Mouse (Mus musculus) CH12F3 (cell line): Measurements from ENCODE around the gene Calm4.
"Not testable (repeated sequence)": the region's sequence is repeated elsewhere in the genome, so short reads cannot be mapped to it uniquely, and the experiment has no call there.

Experiments
- in situ Hi-C: fragments of 300-500 bp; cut with MboI; formaldehyde crosslinking; loops from 2 replicates; pipeline ENCODE4 v1.14.3; 2020; ENCODE audit warnings: low sequenced_read_pairs

Calm4 gene

DNA sequence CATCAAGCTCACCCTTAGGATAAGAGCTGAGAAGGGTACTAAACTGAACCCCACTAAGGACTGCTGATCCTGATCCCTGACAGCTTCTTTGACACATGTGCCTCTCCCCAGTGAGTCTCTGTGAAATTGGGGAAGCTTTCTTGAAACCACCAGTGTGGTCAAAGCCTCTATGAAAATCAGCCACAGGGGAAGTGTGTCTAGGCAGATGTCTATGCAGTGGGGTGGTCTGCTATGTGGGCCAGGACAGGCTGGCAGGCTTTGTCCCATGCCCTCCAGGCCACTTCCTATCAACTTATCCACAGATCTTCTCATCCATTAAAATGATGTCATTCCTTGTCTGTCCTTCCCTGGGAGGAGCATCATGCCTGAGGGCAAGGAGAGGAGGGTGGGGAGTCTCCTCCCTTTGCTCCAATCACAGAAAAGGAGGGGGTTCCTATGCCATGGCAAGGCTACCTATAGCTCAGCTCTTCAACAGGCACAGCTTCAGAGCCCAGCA lies at the start of gene Calm4:
Calm4 (plus strand) TSS at position 446 of the 496 bp plus-strand sequence.
- in situ Hi-C loops: not testable (repeated sequence)

DNA sequence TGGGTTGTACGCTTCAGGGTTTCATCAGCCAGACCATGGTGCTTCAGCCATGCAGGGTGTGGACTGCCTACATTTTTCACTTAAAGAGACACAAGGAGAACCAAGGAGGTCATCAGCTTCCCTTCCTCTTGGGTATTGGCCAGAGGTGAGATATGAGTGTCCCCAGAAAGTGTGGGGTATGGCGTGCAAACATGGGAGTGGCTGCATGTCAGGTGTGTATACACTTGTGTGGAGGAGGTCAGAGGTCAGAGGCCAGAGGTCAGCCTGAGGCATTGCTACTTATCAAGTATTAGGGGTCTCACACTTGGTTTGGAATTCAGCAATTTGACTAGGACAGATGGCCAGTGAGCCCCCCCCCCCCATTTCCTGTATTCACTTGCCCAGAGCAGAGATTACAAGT lies 49.0 kb upstream of the Calm4 start:
- in situ Hi-C loops: no loop called here

DNA sequence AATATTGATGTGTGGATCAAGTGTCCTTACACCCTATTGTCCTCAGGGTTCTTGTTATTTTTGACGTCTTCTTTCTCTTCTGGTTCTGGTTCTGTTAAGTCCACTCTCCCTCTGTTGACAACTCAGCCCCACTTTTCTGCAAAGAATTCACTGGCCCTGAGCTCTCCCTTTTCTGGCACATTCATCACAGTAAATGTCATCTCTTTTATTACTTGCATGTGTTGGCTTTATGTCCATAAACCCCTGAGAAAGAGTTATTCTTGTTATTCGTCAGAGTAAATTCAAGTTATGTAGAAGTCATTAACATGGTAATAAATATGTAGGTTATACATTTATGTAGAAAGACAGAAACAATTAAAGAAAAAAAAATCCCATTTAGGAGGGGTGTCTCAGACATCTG lies 48.0 kb upstream of the Calm4 start:
- in situ Hi-C loops: no loop called here

DNA sequence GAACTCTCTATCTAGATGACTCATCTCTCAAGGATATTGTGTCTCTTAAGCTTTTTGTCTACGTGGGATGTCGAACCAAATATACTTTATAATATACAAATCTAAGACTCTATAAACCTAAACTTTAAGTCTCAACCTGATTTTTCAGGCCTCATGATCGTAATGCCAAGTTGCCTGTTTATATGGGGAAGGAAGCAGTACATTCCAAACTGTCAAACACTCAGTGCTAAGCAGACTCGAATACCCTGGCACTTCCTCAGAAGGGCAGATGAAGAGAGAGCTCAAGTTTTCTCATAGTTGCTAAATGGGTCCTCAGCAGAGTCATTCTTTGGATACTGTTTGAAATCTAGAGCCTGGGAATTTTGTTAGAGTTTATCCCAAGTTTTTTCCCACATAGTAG lies 40.9 kb upstream of the Calm4 start:
- in situ Hi-C loops: no loop called here

DNA sequence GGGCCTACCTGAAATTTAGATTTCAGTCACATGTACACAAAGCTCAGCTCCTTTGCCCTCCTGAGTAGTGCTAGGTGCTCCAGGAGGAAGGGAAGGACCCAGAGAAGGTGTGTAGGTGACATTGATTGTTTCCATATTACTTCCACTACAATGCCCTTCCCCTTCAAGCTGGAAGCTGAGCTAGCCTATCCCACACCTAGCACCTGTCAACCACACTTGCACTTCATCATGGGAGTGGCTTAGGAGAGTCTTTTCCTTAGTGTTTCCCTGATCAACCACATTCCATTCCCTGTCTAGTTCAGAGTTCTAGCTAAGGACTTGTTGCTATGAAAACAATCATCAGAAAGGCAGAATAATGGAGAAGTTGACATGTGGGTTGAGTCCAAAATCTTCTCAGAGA lies 38.8 kb upstream of the Calm4 start:
- in situ Hi-C loops: no loop called here

DNA sequence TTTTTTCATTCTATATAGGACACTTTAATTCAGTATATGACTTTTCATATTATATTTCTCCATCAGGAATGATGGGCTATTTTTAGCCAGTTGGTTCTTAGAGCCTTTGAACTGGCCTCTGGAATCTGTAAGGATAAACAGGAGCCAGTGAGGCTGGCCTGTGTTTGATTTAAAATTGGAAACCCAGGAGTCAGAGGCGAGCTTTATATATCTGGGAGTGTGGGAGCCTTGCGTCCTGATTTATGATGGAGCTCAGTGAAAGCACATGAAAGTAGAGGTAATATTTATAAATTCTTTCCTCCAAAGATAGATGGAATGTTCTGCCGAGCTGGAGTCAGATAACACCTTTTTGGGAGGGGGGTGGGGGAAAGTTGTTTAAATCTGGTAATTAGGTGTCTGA lies 38.2 kb upstream of the Calm4 start:
- in situ Hi-C loops: no loop called here

DNA sequence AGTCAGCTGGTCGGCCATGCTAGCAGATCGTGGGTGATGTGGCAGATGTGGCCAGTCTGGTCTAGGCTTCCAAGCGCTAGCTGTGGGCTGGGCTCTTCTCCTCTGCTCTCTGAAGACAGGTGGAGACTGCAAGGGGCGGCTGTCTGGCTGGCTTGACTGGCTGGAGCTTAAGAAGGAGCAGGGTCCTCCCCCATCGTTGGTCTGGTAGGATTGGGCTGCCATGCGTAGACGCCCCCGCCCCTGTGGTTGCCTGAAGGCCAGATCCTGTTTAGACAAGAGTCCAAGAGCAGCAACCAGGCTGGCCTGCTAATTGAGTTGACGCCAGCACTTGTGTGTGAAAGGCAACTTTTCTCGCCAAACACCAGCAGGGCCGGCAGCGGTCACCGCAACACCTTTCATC lies 33.4 kb upstream of the Calm4 start, which contains the start of gene Calml3:
Calml3 (minus strand) TSS at position 131 of the 400 bp plus-strand sequence.
- in situ Hi-C loops: no loop called here

DNA sequence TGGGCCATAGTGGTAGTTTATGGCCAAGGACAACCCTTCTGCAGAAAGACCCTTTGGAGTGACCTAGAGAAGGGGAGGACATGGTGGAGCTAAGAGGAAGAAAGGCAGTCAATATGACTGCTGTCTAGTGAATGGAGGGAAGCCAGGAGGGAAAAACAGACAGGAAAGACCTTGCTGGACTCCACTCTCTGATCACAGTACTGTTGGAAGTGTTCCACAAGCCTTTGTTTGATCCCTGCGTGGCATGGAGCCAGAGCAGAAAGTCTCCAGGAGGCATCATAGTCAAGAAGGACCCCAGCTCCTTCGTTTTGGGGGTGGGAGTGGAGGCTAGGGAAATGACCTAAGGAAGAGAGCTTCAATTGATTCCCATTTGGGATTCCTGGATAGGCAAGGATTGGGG lies 32.4 kb upstream of the Calm4 start:
- in situ Hi-C loops: no loop called here

DNA sequence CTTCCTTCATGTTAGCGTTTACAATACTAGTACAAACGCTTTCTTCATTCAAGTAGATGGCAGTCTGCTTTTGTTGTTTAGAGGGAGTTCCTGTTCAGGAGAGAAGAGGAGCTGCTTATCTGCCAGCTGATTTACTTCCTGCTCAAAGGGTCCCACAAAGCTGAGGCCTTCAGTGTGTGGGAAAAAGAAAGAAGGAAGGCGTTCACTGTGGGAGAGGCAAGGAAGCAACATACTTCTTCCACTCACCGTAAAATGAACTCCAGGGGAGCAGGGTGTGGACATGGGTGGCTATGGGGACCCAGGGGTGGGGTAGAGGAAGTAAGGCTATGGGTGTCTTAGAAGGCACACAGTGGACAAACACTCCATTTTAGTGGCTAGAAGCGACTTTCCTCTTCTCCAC lies 31.9 kb upstream of the Calm4 start:
- in situ Hi-C loops: no loop called here

DNA sequence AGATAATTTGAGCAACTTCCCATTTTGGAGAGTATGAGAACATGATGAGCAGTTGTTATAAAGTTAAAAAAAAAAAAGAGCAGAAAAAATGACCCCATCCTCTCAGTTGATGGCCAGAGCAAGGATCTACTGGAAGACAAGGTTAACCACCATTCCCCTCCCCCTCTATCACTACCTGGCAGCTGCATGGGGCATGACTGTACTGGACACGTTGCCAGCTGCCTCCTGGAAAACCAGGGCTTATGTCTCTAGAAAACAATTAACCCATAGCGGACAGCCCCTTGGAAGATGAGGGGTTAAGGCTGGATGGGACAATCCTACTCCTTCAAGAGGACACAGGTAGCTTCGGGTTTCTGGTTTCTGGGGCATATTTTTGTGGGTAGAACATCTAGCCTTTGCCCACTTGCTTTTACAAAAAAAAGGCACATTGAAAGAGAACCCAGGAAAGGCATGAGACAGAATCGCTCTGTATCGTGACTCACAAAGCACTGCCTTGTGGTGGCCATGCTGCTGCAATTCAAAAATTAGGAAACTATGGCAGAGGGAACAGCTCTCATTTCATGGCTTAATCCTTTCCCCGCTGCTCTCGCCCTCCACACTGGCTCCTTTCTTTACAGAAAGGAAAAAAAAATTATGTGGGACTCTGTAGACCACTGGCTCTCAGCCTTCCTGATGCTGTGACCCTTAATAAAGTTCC lies 30.3 kb upstream of the Calm4 start:
- in situ Hi-C loops: no loop called here

DNA sequence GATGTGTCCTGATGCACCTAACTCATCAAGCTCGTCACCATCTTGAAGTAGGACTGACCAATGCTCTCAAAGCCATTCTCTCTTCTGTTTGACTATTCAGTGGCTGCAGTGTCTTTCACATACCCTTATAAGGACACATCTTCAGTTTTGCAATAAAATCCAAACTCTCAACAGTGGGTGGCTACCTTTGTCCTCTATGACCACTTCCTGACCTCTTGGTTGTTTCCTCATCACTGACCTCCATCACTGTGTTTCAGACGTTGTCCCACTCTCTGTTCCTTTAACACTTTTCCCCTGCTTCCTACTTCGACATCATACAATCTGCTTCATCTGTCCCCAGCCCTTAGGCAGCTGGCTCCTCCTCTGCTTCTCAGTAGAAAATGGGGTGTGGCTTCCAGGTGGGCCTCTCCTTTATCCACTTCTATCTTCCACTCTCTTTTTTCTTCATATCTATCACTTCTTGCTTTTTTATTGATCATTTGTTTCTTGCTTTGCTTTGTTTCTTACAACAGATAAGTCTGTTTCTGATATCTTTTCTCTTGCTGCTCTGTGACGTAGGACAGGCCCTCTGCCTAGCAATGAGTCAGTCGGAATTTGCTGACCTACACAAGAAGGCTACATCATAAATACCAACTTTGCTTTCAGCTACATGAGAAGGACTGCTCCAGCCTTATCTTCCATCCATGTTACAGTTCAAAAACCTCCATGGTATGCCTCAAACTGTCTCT lies 19.4 kb upstream of the Calm4 start:
- in situ Hi-C loops: no loop called here

DNA sequence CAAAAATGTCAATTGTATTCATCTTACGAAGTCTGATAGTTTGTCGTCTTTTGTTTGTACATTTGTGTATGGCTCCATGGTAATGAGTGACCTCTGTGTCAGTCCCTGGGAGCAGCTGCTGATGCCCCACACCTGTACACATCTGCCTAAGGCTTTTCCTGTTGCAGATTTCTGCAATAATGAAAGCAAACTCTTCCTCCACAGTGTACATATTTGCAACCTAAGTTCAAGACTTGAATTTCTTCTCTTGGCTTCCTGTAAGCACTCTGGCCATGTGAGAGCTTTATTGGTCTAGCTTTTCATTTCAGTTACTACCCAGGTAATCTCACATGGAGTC lies 18.8 kb upstream of the Calm4 start:
- in situ Hi-C loops: no loop called here

DNA sequence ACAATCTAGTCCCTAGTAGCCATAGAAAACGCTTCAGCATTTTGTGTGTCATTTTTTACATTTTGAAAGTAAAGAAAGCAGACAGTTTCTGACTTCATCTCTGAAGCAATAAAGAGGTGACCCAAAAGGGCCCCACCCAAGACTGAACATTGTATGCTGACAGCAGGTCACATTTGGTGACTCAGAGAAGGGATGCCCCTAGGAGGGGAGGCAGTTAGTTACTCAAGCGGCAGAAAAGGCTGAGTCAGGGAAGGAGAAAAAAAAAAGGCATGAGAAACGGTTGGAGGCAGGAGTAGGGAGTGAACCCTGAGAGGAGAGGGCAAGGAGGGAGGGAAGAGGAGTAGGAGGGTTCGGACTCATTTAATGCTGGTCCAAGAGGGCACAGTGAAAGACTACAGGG lies 15.5 kb upstream of the Calm4 start:
- in situ Hi-C loops: no loop called here

DNA sequence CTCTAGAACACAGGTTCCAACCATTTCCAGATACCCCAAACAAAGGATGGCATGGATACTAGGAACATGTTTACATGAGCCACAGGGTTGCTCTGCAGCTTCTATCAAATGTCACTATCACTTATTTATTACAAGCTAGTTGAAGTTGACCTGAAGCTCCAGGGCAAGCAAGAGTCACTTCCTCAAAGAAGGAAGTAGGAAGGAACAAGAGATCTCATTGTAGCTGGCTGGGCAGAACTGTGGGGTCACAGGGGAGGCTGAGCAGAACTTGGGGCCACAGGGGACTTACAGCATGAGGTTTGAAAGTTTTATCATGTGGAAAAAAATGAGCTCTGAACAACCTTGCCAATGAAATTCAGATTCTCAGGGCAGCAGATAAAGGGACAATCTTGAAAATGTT lies 11.8 kb upstream of the Calm4 start:
- in situ Hi-C loops: no loop called here

DNA sequence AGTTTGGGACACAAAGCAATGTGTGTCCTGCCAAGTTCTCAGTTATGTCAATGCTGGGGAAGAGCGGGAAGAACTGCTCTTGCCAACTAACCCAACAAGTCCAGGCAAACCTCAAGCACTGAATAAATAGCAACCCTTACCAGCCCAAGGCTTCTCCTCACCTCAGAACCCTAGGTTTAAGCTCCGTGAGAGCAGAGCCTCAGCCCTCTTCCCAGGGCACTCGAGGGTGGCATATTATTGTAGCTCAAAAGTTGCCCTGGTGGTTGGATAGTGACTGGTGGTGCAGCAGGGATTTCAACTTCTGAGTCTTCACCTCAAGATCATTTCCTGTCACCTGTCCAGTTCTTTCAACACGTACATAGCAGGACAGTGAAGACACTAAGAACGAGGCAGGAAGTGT lies 6.0 kb upstream of the Calm4 start:
- in situ Hi-C loops: no loop called here

DNA sequence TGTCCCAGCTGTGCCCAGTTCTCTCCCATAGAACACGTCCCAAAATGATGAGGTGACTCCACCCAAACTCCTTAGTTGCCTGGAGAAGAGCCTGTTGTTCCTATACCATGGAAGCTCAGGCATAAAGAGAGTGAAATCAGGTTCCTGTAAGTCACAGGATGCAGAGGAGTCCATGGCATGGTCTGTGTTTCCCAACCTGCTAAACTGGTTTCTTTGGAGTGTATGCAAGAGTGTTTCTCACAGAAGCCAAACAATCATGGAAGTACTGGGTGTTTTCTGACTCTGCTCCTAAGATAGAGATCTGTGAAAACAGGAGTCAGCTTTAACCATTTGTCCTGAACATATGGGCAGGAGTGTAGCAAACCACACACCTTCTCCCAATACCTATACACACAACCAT lies 5.6 kb upstream of the Calm4 start:
- in situ Hi-C loops: no loop called here

DNA sequence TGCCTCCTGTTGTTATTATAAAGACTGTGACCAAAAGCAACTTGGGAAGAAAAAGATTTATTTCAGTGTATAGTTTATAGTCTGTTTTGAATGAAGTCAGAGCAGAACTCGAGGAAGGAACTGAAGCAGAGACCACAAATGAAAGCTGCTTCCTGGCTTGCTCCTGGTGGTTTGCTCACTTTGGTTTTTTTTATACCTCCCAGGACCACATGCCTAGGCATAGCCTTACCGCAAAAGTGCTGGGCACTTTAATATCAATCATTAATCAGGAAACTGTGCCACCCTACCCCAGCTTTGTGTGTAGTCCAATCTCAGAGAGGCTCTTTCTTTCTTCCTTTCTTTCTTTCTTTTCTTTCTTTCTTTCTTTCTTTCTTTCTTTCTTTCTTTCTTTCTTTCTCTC lies 5.1 kb upstream of the Calm4 start:
- in situ Hi-C loops: no loop called here

DNA sequence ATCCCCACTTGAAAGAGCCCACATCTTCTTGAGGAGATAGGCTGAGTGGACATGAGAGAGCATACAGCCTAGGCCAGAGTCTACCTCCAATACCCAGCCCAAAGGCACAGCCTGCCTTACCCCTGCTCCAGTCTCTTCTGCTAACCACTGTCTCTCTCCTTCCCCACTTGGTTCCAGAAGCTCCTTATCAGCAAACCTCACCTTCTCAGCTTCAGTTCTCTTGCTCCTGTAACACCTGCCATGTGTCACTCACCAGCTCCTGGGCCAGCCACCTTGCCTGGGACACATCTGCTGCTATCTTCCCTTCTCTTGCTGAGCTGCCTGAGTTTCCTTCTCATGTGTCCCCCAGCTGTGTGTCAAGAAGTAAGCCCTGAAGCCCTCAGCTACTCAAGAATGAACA lies 3.9 kb upstream of the Calm4 start:
- in situ Hi-C loops: not testable (repeated sequence)

DNA sequence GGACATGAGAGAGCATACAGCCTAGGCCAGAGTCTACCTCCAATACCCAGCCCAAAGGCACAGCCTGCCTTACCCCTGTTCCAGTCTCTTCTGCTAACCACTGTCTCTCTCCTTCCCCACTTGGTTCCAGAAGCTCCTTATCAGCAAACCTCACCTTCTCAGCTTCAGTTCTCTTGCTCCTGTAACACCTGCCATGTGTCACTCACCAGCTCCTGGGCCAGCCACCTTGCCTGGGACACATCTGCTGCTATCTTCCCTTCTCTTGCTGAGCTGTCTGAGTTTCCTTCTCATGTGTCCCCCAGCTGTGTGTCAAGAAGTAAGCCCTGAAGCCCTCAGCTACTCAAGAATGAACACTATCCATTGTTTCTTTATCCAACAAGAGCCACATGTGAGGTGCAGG lies 3.1 kb downstream of the Calm4 start:
- in situ Hi-C loops: not testable (repeated sequence)

DNA sequence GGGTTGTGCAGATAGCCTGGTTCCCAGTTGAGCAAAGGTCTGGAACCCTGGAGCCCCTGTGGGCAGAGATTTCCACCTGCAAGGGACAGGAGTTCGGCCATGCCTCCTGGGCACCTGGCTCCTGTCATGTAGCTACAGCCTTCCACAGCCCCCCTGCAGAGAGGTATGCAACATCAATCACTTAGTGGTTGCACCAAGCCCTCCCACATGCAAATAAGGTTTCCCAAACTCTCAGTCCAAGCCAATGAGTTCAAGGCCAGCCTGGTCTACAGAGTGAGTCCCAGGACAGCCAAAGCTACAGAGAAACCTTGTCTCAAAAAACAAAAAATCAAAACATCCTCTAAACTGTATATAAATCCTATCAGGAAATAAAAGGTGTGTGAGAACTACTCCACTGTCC lies 12.8 kb downstream of the Calm4 start:
- in situ Hi-C loops: no loop called here

DNA sequence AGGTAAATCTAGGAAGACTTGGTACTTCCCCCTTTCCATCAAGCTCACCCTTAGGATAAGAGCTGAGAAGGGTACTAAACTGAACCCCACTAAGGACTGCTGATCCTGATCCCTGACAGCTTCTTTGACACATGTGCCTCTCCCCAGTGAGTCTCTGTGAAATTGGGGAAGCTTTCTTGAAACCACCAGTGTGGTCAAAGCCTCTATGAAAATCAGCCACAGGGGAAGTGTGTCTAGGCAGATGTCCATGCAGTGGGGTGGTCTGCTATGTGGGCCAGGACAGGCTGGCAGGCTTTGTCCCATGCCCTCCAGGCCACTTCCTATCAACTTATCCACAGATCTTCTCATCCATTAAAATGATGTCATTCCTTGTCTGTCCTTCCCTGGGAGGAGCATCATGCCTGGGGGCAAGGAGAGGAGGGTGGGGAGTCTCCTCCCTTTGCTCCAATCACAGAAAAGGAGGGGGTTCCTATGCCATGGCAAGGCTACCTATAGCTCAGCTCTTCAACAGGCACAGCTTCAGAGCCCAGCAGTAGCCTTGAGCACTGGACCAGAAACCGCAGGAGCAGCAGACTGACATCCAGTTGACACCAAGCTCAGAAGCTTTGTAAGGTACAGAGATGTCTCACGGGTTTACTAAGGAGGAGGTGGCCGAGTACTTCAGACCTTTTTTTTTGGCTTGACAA lies 16.2 kb downstream of the Calm4 start, which contains the start of gene Calm5:
Calm5 (plus strand) TSS at position 526 of the 686 bp plus-strand sequence.
- in situ Hi-C loops: not testable (repeated sequence)

DNA sequence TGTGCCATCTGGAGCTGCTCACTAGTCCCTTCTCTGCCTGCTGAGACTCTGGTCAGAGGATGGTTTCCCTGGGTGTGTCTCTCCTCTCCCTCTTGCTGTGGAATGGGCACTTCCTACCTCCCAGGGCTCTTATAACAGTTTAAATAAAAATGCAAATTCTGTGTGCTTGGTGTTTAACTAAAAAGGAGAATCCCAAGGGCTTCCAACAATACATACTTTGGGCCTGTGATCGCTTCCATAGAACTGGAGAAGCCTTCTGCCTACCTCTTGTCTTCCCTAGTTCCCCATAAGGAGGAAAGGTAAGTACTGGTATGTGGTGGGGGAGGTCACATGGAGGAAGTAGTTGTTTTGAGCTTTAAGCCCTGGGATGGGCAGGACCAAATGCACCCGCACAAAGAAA lies 17.3 kb downstream of the Calm4 start:
- in situ Hi-C loops: no loop called here
